Mouse (Mus musculus) frontal cortex, postnatal 10 days (tissue): ENCODE measurements around the gene Hoxc6.

Source experiments
- DNase-seq, 2 experiments: peaks; one replicate each; pipeline ENCODE4 v3.0.0; 2022; ENCODE audit warnings: low spot score in 2 of 2, mixed read lengths in 1 of 2

Gene Hoxc6

GRCm38 (mm10) chr15:102997939-102998355, at the start of gene Hoxc6:
Hoxc6 (plus strand) TSS chr15:102998257.
- DNase-seq: no peak

- DNase-seq: no peak
These were observed 49.2 kb upstream of the Hoxc6 start for GRCm38 (mm10) chr15:102948842-102949241.

DNA sequence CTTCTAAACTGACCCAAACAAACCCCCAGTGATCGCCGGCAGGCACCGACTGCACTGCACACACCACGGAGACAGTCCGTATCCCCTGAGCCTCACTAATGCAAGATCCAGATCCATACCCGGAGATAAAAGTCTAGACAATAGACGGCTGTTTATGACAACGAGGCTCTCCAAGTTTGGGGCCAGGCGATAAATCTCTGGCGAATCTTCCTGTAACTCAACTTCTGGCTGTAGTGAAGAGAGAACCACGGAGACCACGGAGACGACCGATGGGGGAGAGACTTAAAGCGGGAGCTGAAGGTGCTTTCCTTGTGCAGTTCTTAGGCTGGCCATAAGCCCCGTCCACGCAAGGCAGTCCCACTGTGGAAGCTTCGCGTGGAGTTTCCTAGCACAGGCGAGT, 48.4 kb upstream of the Hoxc6 start:
- DNase-seq: no peak

DNA sequence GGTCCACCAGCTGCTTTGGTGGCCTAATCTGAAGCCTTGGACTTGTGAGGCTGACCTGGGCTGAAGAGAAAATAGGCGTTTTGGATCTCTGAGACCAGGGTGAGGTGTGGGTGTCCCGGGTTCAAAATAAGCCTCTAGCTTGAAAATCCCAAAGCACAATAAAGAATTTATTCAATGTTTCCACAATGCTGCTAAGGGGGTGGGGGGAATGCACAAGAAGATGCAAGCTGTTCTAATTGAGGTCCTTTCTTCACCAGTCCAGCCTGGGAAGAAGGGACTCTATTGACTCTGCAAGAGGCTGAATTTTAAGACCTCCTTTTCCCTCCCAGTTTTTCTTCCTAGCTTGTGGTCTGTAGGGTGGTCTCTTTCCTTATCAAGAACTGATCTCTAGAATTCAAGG, 47.2 kb upstream of the Hoxc6 start:
- DNase-seq: no peak

- DNase-seq: no peak
These were observed 44.5 kb upstream of the Hoxc6 start for GRCm38 (mm10) chr15:102953561-102953960.

DNA sequence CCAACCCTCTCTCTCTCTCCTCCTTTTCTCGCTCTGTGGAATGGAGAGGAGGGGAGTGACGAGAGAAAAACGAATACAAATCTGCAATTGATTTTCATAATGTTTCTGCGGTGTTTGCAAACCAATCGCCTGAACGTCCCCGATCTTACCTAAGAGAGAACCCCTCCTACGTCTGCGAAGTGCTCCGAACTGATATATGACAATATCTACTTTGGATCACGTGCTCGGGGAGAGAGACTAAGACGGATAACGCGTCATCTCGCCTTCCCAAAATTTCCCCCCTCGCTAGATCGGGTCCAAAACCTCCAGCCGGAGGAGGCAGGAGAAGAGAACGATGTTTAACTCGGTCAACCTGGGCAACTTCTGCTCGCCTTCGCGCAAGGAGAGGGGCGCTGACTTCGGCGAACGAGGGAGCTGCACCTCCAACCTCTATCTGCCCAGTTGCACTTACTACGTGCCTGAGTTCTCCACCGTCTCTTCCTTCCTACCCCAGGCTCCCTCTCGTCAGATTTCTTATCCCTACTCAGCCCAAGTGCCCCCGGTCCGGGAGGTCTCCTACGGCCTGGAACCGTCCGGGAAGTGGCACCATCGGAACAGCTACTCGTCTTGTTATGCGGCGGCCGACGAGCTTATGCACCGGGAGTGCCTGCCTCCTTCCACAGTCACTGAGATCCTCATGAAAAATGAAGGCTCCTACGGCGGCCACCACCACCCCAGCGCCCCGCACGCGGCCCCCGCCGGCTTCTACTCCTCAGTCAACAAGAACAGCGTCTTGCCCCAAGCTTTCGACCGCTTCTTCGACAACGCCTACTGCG, 43.7 kb upstream of the Hoxc6 start, which contains the start of gene Hoxc11:
Gene Hoxc11, plus strand, starts transcription at position 236 of the 815 bp plus-strand sequence.
- DNase-seq: no peak

DNA sequence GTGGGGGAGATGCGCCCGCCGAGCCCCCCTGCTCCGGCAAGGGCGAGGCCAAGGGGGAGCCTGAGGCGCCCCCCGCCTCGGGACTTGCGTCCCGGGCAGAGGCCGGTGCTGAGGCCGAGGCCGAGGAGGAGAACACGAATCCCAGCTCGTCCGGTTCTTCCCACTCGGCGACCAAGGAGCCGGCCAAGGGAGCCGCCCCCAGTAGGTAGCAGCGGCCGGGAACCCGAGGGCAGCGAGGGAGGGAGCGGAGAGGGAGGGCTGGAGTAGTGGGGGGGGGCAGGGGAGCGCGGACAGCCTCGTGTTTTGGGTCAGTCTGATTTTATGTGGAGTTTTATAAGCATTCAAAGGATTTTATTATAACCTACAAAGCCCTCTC, 43.1 kb upstream of the Hoxc6 start:
- no peak for DNase-seq

- DNase-seq: no peak
These were observed 42.0 kb upstream of the Hoxc6 start for GRCm38 (mm10) chr15:102955833-102956640.

- no peak for DNase-seq
These were observed 41.2 kb upstream of the Hoxc6 start for GRCm38 (mm10) chr15:102956906-102957305.

DNA sequence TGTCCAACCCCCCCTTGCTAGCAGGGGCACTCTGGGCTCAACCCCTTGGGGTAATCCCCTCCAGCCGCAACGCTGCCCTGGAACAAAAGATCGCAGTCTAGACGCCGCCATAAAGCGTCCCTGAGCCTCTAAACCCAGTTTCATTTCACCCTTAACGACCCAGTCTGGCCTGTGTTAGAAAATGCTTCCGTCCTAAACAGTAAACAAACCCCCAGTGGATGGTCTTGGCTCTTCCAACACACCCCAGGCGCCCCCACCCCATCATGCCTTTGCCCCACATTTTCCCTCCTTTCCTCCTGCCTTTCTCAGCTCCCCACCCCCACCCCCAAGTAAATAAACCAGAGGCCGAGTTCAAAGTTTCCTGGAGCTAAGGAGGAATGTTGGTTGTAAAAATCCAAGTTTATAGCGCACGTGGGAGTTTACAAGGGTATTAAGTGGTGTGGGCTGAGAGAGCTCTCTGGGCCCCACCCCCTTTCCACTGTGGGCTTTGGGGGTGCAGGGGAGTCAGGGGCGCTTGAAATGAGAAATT, 38.3 kb upstream of the Hoxc6 start:
- DNase-seq: no peak

GRCm38 (mm10) chr15:102961728-102962127, 36.3 kb upstream of the Hoxc6 start:
- no peak for DNase-seq

DNA sequence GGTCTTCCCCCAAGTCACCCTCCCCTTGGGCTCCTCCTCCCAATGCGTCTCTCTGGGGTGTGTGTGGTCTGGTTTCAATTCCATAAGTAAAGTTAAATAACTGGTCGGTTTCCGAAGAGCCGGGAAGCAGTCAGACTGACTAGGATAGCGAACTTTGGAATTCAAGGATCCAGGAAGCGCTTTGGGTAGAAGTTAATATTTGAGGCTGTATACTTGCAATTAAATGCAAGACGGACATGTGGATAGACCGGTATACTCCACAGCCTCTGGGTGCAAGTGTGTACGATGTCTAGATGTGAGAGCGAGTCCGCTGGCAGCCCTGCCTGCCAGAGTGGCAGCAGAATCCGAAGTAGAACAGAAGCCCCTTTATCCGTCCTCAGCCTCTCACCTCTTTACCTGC, 35.6 kb upstream of the Hoxc6 start:
- no peak for DNase-seq

- DNase-seq: no peak
These were observed 34.8 kb upstream of the Hoxc6 start for GRCm38 (mm10) chr15:102963259-102963658.

DNA sequence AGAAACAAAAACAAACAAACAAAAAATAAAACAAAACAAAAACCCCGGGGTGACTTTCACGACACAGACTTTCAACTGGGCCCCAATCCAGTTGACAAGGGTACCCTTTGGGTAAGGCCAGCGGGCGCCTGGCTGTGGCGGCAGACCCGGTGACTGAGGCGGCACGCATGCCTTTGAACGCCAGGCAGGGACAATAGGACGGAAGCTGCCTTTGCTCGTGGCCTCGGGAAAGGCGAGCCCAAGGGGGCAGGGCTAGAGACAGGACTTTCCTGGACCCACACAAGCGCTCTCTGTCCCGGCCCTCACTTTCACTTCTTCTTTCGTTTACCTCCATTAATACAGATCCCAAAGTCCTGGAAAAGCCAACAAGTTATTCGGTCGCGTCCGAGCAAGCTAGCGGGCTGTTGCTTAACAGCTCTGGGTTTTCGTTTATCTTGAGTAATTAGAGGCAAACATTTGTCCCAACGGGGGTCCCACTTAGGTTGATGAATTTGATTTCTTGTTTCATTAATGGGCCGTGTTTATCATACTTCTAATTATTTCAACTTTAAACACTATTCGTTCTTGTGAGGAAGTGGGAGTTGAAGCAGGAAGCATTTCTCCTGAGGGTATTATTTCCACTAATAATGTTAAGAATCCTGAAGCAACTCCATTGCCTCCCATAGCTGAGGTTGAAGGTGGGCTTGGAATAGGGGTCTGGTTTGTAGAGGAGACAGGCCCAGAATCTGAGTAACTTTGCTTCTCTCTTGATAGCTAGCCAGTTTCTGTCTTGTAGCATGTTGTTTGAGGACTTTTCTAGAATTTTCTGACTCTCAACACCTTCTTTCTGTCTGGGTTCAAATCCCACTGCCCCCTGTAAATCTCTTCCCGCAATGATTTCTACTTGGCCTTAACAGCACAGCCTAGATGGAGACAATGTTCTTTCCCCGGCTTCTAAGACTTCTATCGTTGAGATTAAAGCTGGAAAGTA, 34.1 kb upstream of the Hoxc6 start:
- no peak for DNase-seq

- no peak for DNase-seq
These were observed 32.8 kb upstream of the Hoxc6 start for GRCm38 (mm10) chr15:102965003-102965891.

DNA sequence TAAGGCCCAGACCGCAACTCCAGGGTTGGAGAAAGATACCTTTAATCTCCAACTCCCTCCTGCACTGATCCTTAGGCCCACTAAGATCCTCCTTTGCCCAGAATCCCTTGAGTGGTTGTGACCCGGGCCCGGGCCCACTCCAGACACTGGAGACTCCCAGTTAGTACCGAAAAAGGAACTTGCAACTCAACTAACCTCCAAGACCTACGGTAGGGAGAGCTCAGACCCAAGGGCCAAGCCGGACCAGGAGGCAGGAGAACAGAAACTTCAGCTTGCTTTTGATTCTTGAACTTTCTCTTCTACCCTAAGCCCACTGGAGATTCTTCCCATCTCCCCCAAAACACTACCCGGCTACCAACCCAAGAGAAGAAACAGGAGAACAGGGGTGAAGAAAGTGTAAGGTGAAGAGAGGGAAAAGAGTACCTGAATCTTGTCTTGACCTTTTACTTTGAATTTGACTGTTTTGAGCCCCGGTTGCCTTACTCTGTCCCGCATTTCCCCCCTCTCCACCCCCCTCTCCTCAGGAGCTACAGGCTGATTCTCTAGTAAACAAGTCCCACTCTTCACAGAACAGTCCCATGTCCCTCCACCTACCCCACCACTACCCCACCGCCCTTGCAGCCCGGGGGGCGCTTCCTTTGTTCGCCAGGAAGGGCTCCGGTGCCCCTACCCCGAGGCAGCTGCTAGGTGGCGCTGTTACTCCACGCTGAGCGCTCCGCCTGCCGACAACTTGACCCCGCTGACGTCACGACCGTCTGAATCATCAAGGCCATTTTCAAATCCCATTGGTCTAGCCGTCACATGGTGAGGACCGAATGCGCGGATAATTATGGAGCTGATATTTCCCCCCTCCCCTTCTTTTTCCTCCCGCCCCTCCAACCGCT, 31.9 kb upstream of the Hoxc6 start:
- no peak for DNase-seq

DNA sequence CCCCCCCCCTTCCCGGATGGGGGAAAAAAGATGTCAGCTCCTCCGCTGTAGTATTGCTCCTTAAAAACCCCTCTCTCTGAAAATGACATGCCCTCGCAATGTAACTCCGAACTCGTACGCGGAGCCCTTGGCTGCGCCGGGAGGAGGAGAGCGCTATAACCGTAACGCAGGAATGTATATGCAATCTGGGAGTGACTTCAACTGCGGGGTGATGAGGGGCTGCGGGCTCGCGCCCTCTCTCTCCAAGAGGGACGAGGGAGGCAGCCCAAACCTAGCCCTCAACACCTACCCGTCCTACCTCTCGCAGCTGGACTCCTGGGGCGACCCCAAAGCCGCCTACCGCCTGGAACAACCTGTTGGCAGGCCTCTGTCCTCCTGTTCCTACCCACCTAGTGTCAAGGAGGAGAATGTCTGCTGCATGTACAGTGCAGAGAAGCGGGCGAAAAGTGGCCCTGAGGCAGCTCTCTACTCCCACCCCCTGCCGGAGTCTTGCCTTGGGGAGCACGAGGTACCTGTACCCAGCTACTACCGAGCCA, 31.2 kb upstream of the Hoxc6 start, which contains the start of gene Hoxc10:
Gene Hoxc10, plus strand, starts transcription at position 21 of the 536 bp plus-strand sequence.
- no peak for DNase-seq

GRCm38 (mm10) chr15:102967312-102967510, 30.8 kb upstream of the Hoxc6 start, which contains the start of gene Hoxc5:
Hoxc5 (plus strand) TSS chr15:102967443.
- no peak for DNase-seq
